Mouse (Mus musculus) heart, postnatal 0 days (tissue): Measurements from ENCODE around the gene Pde2a. TPM values are rescaled to one million over a fixed set of nuclear protein-coding genes. Genes with fewer than 3 reads are reported as not detected.

Experiments
- ATAC-seq: fragments of 200-750 bp; cut with Nextera tagmentation; 2 replicates; pipeline ENCODE4 v1.8.0; 2017; ENCODE audit warnings: low read depth, moderate number of reproducible peaks, moderate library complexity; ENCODE audit not compliant: insufficient read depth
- DNase-seq: peaks from one replicate; pipeline ENCODE4 v3.0.0-alpha.2; 2016; ENCODE audit warnings: low spot score
- H3K27ac ChIP-seq: fragments of 300-500 bp; sonication (generic); 2 replicates; pipeline ENCODE4 v1.5.1; 2014; ENCODE audit warnings: low read depth, mild to moderate bottlenecking
- H3K27me3 ChIP-seq: fragments of 300-500 bp; sonication (generic); 2 replicates; pipeline ENCODE4 v1.6.1; 2014; ENCODE audit warnings: low read length, mixed read lengths; ENCODE audit not compliant: control insufficient read depth, insufficient read depth
- H3K36me3 ChIP-seq: fragments of 300-500 bp; sonication (generic); replicated peaks from 2 replicates; pipeline ENCODE4 v1.6.1; 2014; ENCODE audit warnings: low read length, mixed read lengths; ENCODE audit not compliant: control insufficient read depth, insufficient read depth
- H3K4me1 ChIP-seq: fragments of 300-500 bp; sonication (generic); 2 replicates; pipeline ENCODE4 v1.6.1; 2014; ENCODE audit warnings: antibody characterized with exemption; ENCODE audit not compliant: control insufficient read depth, insufficient read depth
- H3K4me2 ChIP-seq: fragments of 300-500 bp; sonication (generic); 2 replicates; pipeline ENCODE4 v1.6.1; 2014; ENCODE audit warnings: low read depth, mild to moderate bottlenecking, low read length, moderate library complexity
- H3K4me3 ChIP-seq: fragments of 300-500 bp; sonication (generic); 2 replicates; pipeline ENCODE4 v1.5.1; 2014; ENCODE audit warnings: low read depth, low read length
- H3K9ac ChIP-seq: fragments of 300-500 bp; sonication (generic); replicated peaks from 2 replicates; pipeline ENCODE4 v1.6.1; 2014; ENCODE audit warnings: low read depth, low read length, mixed read lengths
- H3K9me3 ChIP-seq: fragments of 300-500 bp; sonication (generic); replicated peaks from 2 replicates; pipeline ENCODE4 v1.6.1; 2016; ENCODE audit warnings: low read length; ENCODE audit not compliant: control insufficient read depth
- CTCF ChIP-seq: IDR thresholded peaks from 2 replicates; pipeline ENCODE4 v1.5.1; 2016; ENCODE audit warnings: antibody characterized with exemption, control low read depth, low read depth
- EP300 ChIP-seq: IDR thresholded peaks from 2 replicates; pipeline ENCODE4 v1.6.1; 2016; ENCODE audit warnings: antibody characterized with exemption, low read depth
- WGBS: fragments of 180-500 bp; shearing (Covaris S2); extraction: QIAGEN DNeasy Blood & Tissue Kit; methylation state at CpG from one replicate; pipeline ENCODE4 v1.1.7; 2014; 5-methylcytosine and 5-hydroxymethylcytosine counted together
- polyA plus RNA-seq: library from polyadenylated mRNA; unstranded; fragments of >200 nt; fragmentation: Nextera tagmentation; extraction: Ambion mirVana; gene quantifications from 2 replicates; pipeline ENCODE4 v1.2.1, GENCODE M21; 2015
- total RNA-seq: library from RNA; depleted of rRNA; stranded (reverse); fragments of >200 nt; gene quantifications from 2 replicates; pipeline ENCODE4 v1.2.3, GENCODE M21; 2014; ENCODE audit warnings: low replicate concordance

The Pde2a gene
- total and polyA plus RNA-seq, 2 experiments from 2014 or later, result 4.7 to 19.3 TPM

DNA sequence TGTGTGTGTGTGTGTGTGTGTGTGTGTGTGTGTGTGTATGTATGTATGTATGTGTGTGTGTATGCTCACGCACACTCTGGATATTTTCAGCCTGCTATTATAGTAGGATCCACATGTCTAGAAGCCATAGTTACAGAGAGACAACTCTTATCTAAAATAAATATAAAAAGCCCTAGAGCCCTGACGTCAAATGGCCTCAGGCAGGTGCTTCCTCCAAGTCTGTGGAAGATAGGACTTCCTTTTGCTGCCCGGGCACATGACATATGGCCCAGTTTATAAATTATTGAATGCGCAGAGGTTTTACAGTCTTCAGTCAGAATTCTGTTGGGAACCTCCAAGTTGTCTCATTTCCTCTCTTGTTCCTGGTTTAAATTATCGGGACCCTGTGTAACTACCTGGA is 119.2 kb downstream of the Pde2a start:
- H3K4me1 ChIP-seq, result no peaks in the 10 kb centered on the region
- H3K4me2 ChIP-seq, result no peak overlapping the region
- no peaks in the 10 kb centered on the region for H3K36me3 ChIP-seq
- no peaks in the 10 kb centered on the region for H3K9me3 ChIP-seq
- WGBS, result 43% methylated on average over 5 of the region's 5 CpGs
- H3K4me3 ChIP-seq, result no peak overlapping the region
- H3K27ac ChIP-seq, result no peak overlapping the region
- 0 out of 2 replicates have a peak, but pooled peaks cover 5% of the 10 kb centered on the region for H3K27me3 ChIP-seq
- DNase-seq (no peak), ATAC-seq (no peak)
- TF ChIP-seq CTCF (no peak), EP300 (no peak)
- H3K9ac ChIP-seq, result no peak overlapping the region

DNA sequence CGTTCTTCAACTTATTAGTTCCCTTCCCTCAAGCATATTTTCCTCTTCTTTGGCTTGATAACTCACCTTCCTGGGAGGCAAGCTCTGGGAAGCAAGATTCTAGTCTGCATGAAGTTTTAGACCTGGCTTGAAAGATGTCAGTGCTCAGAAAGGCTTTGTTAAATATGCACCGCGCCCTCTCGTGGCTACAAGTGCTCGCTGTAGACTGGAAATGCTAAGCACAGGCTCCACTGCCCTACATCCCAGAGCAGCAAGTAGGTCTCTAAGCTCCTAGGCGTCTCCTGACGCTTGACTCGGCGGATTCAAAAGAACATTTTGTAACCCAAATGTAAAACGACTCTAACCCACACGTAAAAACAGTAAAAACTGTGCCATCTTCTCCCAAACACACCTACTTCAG is 119.6 kb downstream of the Pde2a start:
- DNase-seq (peak; percentile 58), ATAC-seq (peak; percentile 55; the same call in 1 of the 2 replicates)
- TF ChIP-seq CTCF, result peak; percentile 69
- no peak for TF ChIP-seq EP300
- H3K4me3 ChIP-seq, result no peak overlapping the region
- 3% methylated on average over 11 of the region's 11 CpGs for WGBS
- H3K9ac ChIP-seq, result no peak overlapping the region
- 0 out of 2 replicates have a peak, but pooled peaks cover 5% of the 10 kb centered on the region for H3K27me3 ChIP-seq
- no peaks in the 10 kb centered on the region for H3K9me3 ChIP-seq
- no peak overlapping the region for H3K4me2 ChIP-seq
- H3K36me3 ChIP-seq, result no peaks in the 10 kb centered on the region
- H3K4me1 ChIP-seq, result no peaks in the 10 kb centered on the region
- no peak overlapping the region for H3K27ac ChIP-seq

- TF ChIP-seq CTCF (no peak), EP300 (no peak)
- no peak overlapping the region for H3K9ac ChIP-seq
- no peaks in the 10 kb centered on the region for H3K4me1 ChIP-seq
- no peaks in the 10 kb centered on the region for H3K36me3 ChIP-seq
- H3K4me2 ChIP-seq, result no peak overlapping the region
- DNase-seq (no peak), ATAC-seq (no peak)
- no peak overlapping the region for H3K27ac ChIP-seq
- 0 out of 2 replicates have a peak, but pooled peaks cover 5% of the 10 kb centered on the region for H3K27me3 ChIP-seq
- WGBS, result 67% methylated on average over 10 of the region's 10 CpGs
- no peaks in the 10 kb centered on the region for H3K9me3 ChIP-seq
- no peak overlapping the region for H3K4me3 ChIP-seq
Measured at GRCm38 (mm10) chr7:101541734-101542133, 120.2 kb downstream of the Pde2a start.

DNA sequence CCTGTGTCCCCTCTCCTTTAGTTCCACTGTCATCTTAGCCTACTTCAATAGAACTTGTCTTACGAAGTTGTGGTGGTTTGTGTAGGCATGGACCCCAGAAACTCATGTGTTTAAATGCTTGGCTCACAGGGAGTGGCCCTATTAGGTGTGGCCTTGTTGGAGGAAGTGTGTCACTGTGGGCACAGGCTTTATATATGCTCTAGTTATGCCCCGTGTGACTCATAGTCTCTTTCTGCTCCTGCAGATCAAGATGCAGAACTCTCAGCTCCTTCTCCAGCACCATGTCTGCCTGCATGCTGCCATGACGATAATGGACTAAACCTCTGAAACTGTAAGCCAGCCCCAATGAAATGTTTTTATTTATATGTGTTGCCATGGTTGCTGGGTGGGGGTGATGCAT is 126.2 kb downstream of the Pde2a start:
- DNase-seq, result no peak
- Histone ChIP-seq H3K4me2 (no peak overlapping the region), H3K9ac (no peak overlapping the region), H3K36me3 (no peaks in the 10 kb centered on the region), H3K27me3 (no peaks in the 10 kb centered on the region), H3K4me1 (no peaks in the 10 kb centered on the region), H3K27ac (no peak overlapping the region), H3K9me3 (no peaks in the 10 kb centered on the region), H3K4me3 (no peak overlapping the region)
- TF ChIP-seq CTCF (no peak), EP300 (no peak)
- WGBS, result 73% methylated on average over 3 of the region's 3 CpGs
- no peak for ATAC-seq

- H3K4me1 ChIP-seq, result no peaks in the 10 kb centered on the region
- 83% methylated on average over 3 of the region's 3 CpGs for WGBS
Measured at GRCm38 (mm10) chr7:101549266-101549665, 127.8 kb downstream of the Pde2a start.

More at GRCm38 (mm10) chr7:101549266-101549665, 127.8 kb downstream of the Pde2a start:
- Histone ChIP-seq H3K4me2 (no peak overlapping the region), H3K9ac (no peak overlapping the region), H3K27me3 (no peaks in the 10 kb centered on the region), H3K27ac (no peak overlapping the region), H3K36me3 (no peaks in the 10 kb centered on the region), H3K4me3 (no peak overlapping the region), H3K9me3 (no peaks in the 10 kb centered on the region)
- no peak for ATAC-seq
- TF ChIP-seq CTCF (no peak), EP300 (no peak)
- no peak for DNase-seq
